Mouse (Mus musculus): ENCODE measurements around the gene H2afj. TPM values are rescaled to one million over a fixed set of nuclear protein-coding genes. Genes with fewer than 3 reads are reported as not detected.

Gene H2afj
- total and polyA plus RNA-seq, 3 experiments, result 29.4 to 49.4 (median 30.1) TPM

DNA sequence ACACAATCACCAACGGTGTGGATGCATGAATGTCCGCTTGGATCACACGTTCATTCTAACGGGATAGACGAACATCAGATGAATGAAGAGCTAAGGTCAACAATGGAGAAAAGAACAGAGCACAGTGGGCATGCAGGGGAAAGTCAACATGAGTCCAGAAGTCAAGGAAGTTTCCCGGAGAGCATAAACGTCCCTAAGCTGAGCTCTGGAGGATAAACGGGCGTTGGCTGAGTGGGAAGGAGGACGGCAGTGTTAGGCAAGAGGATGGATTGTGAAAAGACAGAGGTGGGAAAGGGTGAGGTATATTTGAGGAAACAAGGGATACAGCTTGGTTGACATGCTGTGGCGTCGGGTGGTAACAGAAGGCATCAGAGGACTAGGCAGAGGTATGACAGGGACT lies 25.9 kb upstream of the H2afj start:
- no peak for DNase-seq
- H3K4me1 ChIP-seq (ENCODE audit: control insufficient read depth, insufficient read depth, low read length), result no peaks in the 10 kb centered on the region
- H3K27me3 ChIP-seq (ENCODE audit: control insufficient read depth, insufficient read depth, low read length), result no peaks in the 10 kb centered on the region
- WGBS, result 84% methylated on average over 12 of the region's 12 CpGs
- no peaks in the 10 kb centered on the region for H3K79me2 ChIP-seq (replicated peaks; ENCODE audit: control insufficient read depth, insufficient read depth, low read length)
- no peak overlapping the region for H3K4me3 ChIP-seq
- intact Hi-C loops (cut with DNase I), result no loop called here
- no peak overlapping the region for H3K27ac ChIP-seq
- TF ChIP-seq CTCF (IDR thresholded peaks at IDR 0.05) (no peak), EP300 (IDR thresholded peaks at IDR 0.05; ENCODE audit: insufficient read depth, low read depth, low read length) (no peak), POLR2A (IDR thresholded peaks at IDR 0.05; ENCODE audit: insufficient read depth, low read depth, low read length) (no peak)
- H3K36me3 ChIP-seq (ENCODE audit: control insufficient read depth, insufficient read depth, low read length), result no peaks in the 10 kb centered on the region
- no peak overlapping the region for H3K9ac ChIP-seq (ENCODE audit: low read depth, low read length)

GRCm38 (mm10) chr6:136782761-136783160 lies 25.3 kb upstream of the H2afj start:
- no peak overlapping the region for H3K9ac ChIP-seq (ENCODE audit: low read depth, low read length)
- H3K4me1 ChIP-seq (ENCODE audit: control insufficient read depth, insufficient read depth, low read length), result no peaks in the 10 kb centered on the region
- H3K27me3 ChIP-seq (ENCODE audit: control insufficient read depth, insufficient read depth, low read length), result no peaks in the 10 kb centered on the region
- intact Hi-C loops (cut with DNase I), result no loop called here
- H3K36me3 ChIP-seq (ENCODE audit: control insufficient read depth, insufficient read depth, low read length), result no peaks in the 10 kb centered on the region
- H3K27ac ChIP-seq, result no peak overlapping the region
- no peak overlapping the region for H3K4me3 ChIP-seq
- DNase-seq, result no peak
- WGBS, result 85% methylated on average over 9 of the region's 9 CpGs
- no peaks in the 10 kb centered on the region for H3K79me2 ChIP-seq (replicated peaks; ENCODE audit: control insufficient read depth, insufficient read depth, low read length)
- no peak for TF ChIP-seq CTCF (IDR thresholded peaks at IDR 0.05)
- no peak for TF ChIP-seq EP300 (IDR thresholded peaks at IDR 0.05; ENCODE audit: insufficient read depth, low read depth, low read length)
- TF ChIP-seq POLR2A (IDR thresholded peaks at IDR 0.05; ENCODE audit: insufficient read depth, low read depth, low read length), result no peak

GRCm38 (mm10) chr6:136789391-136789971 lies 18.6 kb upstream of the H2afj start:
- intact Hi-C loops (cut with DNase I), result no loop called here
- H3K27ac ChIP-seq, result peak overlapping the region; percentile 61

GRCm38 (mm10) chr6:136792884-136793758 lies 14.9 kb upstream of the H2afj start:
- WGBS, result 39% methylated on average over 16 of the region's 16 CpGs
- no peak for TF ChIP-seq CTCF (IDR thresholded peaks at IDR 0.05)
- TF ChIP-seq EP300 (IDR thresholded peaks at IDR 0.05; ENCODE audit: insufficient read depth, low read depth, low read length), result no peak
- TF ChIP-seq POLR2A (IDR thresholded peaks at IDR 0.05; ENCODE audit: insufficient read depth, low read depth, low read length), result no peak
- H3K4me3 ChIP-seq, result no peak overlapping the region

More at GRCm38 (mm10) chr6:136789391-136789971, 18.6 kb upstream of the H2afj start:
- H3K79me2 ChIP-seq (replicated peaks; ENCODE audit: control insufficient read depth, insufficient read depth, low read length), result no peaks in the 10 kb centered on the region
- no peaks in the 10 kb centered on the region for H3K27me3 ChIP-seq (ENCODE audit: control insufficient read depth, insufficient read depth, low read length)
- no peaks in the 10 kb centered on the region for H3K36me3 ChIP-seq (ENCODE audit: control insufficient read depth, insufficient read depth, low read length)
- H3K9ac ChIP-seq (ENCODE audit: low read depth, low read length), result no peak overlapping the region
- TF ChIP-seq EP300 (IDR thresholded peaks at IDR 0.05; ENCODE audit: insufficient read depth, low read depth, low read length) (0 out of 2 replicates have a peak, but pooled peaks have one; percentile 62), POLR2A (IDR thresholded peaks at IDR 0.05; ENCODE audit: insufficient read depth, low read depth, low read length) (no peak)
- no peak overlapping the region for H3K4me3 ChIP-seq
- 29% methylated on average over 5 of the region's 5 CpGs for WGBS
- H3K4me1 ChIP-seq (ENCODE audit: control insufficient read depth, insufficient read depth, low read length), result peaks cover 3% of the 10 kb centered on the region
- DNase-seq, result peak; percentile 79 to 81

GRCm38 (mm10) chr6:136793831-136794525 lies 14.1 kb upstream of the H2afj start:
- H3K36me3 ChIP-seq (ENCODE audit: control insufficient read depth, insufficient read depth, low read length), result no peaks in the 10 kb centered on the region
- TF ChIP-seq CTCF (IDR thresholded peaks at IDR 0.05) (no peak), POLR2A (IDR thresholded peaks at IDR 0.05; ENCODE audit: insufficient read depth, low read depth, low read length) (no peak), EP300 (IDR thresholded peaks at IDR 0.05; ENCODE audit: insufficient read depth, low read depth, low read length) (no peak)
- peaks cover 3% of the 10 kb centered on the region for H3K4me1 ChIP-seq (ENCODE audit: control insufficient read depth, insufficient read depth, low read length)
- 3% methylated on average over 23 of the region's 24 CpGs for WGBS
- no peaks in the 10 kb centered on the region for H3K27me3 ChIP-seq (ENCODE audit: control insufficient read depth, insufficient read depth, low read length)
- no peak overlapping the region for H3K27ac ChIP-seq
- peak overlapping the region; percentile 3; the same call in 1 of the 2 replicates for H3K4me3 ChIP-seq
- H3K9ac ChIP-seq (ENCODE audit: low read depth, low read length), result no peak overlapping the region
- H3K79me2 ChIP-seq (replicated peaks; ENCODE audit: control insufficient read depth, insufficient read depth, low read length), result no peaks in the 10 kb centered on the region
- intact Hi-C loops (cut with DNase I), result no loop called here
- DNase-seq, result no peak

More at GRCm38 (mm10) chr6:136792884-136793758, 14.9 kb upstream of the H2afj start:
- Histone ChIP-seq H3K79me2 (replicated peaks; ENCODE audit: control insufficient read depth, insufficient read depth, low read length) (no peaks in the 10 kb centered on the region), H3K36me3 (ENCODE audit: control insufficient read depth, insufficient read depth, low read length) (no peaks in the 10 kb centered on the region), H3K27me3 (ENCODE audit: control insufficient read depth, insufficient read depth, low read length) (no peaks in the 10 kb centered on the region), H3K4me1 (ENCODE audit: control insufficient read depth, insufficient read depth, low read length) (peaks cover 3% of the 10 kb centered on the region), H3K27ac (no peak overlapping the region), H3K9ac (ENCODE audit: low read depth, low read length) (no peak overlapping the region)
- DNase-seq, result no peak
- intact Hi-C loops (cut with DNase I), result no loop called here
